ENCODE assay signal across 12 mouse cellular contexts in the genomic region with DNA sequence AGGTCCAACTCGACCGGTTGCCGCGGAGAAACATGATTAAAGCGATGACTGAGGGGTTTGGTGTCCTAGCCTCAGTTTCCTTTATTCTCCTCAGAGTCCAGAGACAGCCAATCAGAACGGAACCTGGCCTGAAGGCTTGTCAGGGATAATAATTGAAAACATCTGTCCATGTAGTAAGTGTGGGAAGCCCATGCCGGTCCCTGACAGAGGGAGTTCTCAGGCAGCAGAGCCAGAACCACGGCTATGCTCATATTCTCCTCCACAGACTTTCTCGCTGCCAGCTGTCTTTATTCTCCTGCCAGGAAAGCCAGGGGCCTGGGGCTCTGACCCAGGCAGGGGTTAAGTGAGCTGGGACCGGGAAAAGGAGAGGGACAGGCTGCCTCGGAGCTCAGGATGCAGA.
DNase-seq lines count a peak whose midpoint lies in the region; ATAC-seq and TF ChIP-seq lines count a peak whose summit lies in the region.
"Had no signal": no experiment of that assay in that cellular context is flagged by ENCODE, and none has a peak within 500 bp of the region (broad histone marks: within the 10 kb centered on the region; RNA-seq: fewer than 3 reads in every experiment).

No protein-coding gene starts in this region.

- 55% methylated on average over 11 of the region's 11 CpGs for WGBS in intestine, embryonic 14.5 days
- WGBS in intestine, postnatal 0 days: 63% methylated on average over 11 of the region's 11 CpGs
- WGBS in intestine, embryonic 15.5 days: 61% methylated on average over 11 of the region's 11 CpGs

- DNase-seq in intestine, embryonic 14.5 days (ENCODE audit: low spot score): no peak
- peak; percentile 9 for DNase-seq in ovary, postnatal 14 days (ENCODE audit: low spot score)
- DNase-seq in ovary, postnatal 36 days (ENCODE audit: low spot score): no peak
- DNase-seq in layer of hippocampus, adult 18-20 months (ENCODE audit: low spot score in 2 of 2): no peak
- no peak for DNase-seq in spleen, postnatal 4 days (ENCODE audit: low spot score in 2 of 2)
- DNase-seq: cerebellum, adult 9-10 months; gastrocnemius, postnatal 14 days; right cerebral cortex, postnatal 14 days had no signal

- no peaks in the 10 kb centered on the region for H3K36me3 ChIP-seq in intestine, embryonic 14.5 days (ENCODE audit: control insufficient read depth, insufficient read depth, low read length)
- no peaks in the 10 kb centered on the region for H3K36me3 ChIP-seq in intestine, postnatal 0 days (ENCODE audit: control insufficient read depth, insufficient read depth)
- no peaks in the 10 kb centered on the region for H3K36me3 ChIP-seq in intestine, embryonic 15.5 days
- H3K36me3 ChIP-seq: forebrain, embryonic 10.5 days; hindbrain, embryonic 15.5 days had no signal

- no peaks in the 10 kb centered on the region for H3K4me1 ChIP-seq in intestine, embryonic 14.5 days (replicated peaks; ENCODE audit: control insufficient read depth, insufficient read depth, low read length)
- H3K4me1 ChIP-seq in intestine, postnatal 0 days (replicated peaks; ENCODE audit: control insufficient read depth, insufficient read depth, low read length): no peaks in the 10 kb centered on the region
- no peaks in the 10 kb centered on the region for H3K4me1 ChIP-seq in intestine, embryonic 15.5 days (replicated peaks)
- H3K4me1 ChIP-seq: forebrain, embryonic 10.5 days; hindbrain, embryonic 15.5 days had no signal

- no peaks in the 10 kb centered on the region for H3K27me3 ChIP-seq in intestine, embryonic 14.5 days (replicated peaks; ENCODE audit: control insufficient read depth, insufficient read depth, low read length)
- no peaks in the 10 kb centered on the region for H3K27me3 ChIP-seq in intestine, postnatal 0 days (replicated peaks; ENCODE audit: control insufficient read depth, insufficient read depth, low read length)
- H3K27me3 ChIP-seq in intestine, embryonic 15.5 days (replicated peaks): no peaks in the 10 kb centered on the region
- H3K27me3 ChIP-seq: hindbrain, embryonic 15.5 days had no signal

- H3K4me2 ChIP-seq in intestine, embryonic 14.5 days (ENCODE audit: low read length): no peak overlapping the region
- no peak overlapping the region for H3K4me2 ChIP-seq in intestine, postnatal 0 days (replicated peaks; ENCODE audit: low read depth)
- no peak overlapping the region for H3K4me2 ChIP-seq in intestine, embryonic 15.5 days (replicated peaks)
- H3K4me2 ChIP-seq: hindbrain, embryonic 15.5 days had no signal

- H3K9ac ChIP-seq in intestine, embryonic 14.5 days (ENCODE audit: low read length): no peak overlapping the region
- no peak overlapping the region for H3K9ac ChIP-seq in intestine, postnatal 0 days (ENCODE audit: low read depth, low read length)
- no peak overlapping the region for H3K9ac ChIP-seq in intestine, embryonic 15.5 days
- H3K9ac ChIP-seq: hindbrain, embryonic 15.5 days had no signal

- H3K27ac ChIP-seq in intestine, embryonic 14.5 days (ENCODE audit: low read depth): peak overlapping the region; percentile 78
- H3K27ac ChIP-seq in intestine, postnatal 0 days (ENCODE audit: low read depth, low read length): no peak overlapping the region
- H3K27ac ChIP-seq in intestine, embryonic 15.5 days: peak overlapping the region; percentile 81
- H3K27ac ChIP-seq: forebrain, embryonic 10.5 days; hindbrain, embryonic 15.5 days had no signal

- no peak for ATAC-seq in intestine, embryonic 14.5 days (replicated peaks; ENCODE audit: low FRiP score, low TSS enrichment, low read depth)
- no peak for ATAC-seq in intestine, postnatal 0 days
- no peak for ATAC-seq in intestine, embryonic 15.5 days

- no peak overlapping the region for H3K4me3 ChIP-seq in intestine, embryonic 14.5 days (ENCODE audit: low read depth, low read length)
- no peak overlapping the region for H3K4me3 ChIP-seq in intestine, postnatal 0 days (ENCODE audit: low read depth, low read length)
- no peak overlapping the region for H3K4me3 ChIP-seq in intestine, embryonic 15.5 days (replicated peaks)
- H3K4me3 ChIP-seq: forebrain, embryonic 10.5 days; hindbrain, embryonic 15.5 days had no signal

- no peaks in the 10 kb centered on the region for H3K9me3 ChIP-seq in intestine, embryonic 14.5 days (ENCODE audit: control insufficient read depth, low read length)
- no peaks in the 10 kb centered on the region for H3K9me3 ChIP-seq in intestine, postnatal 0 days (ENCODE audit: control insufficient read depth)
- no peaks in the 10 kb centered on the region for H3K9me3 ChIP-seq in intestine, embryonic 15.5 days
- H3K9me3 ChIP-seq: forebrain, embryonic 10.5 days; hindbrain, embryonic 15.5 days had no signal

- TF ChIP-seq CTCF in intestine, postnatal 0 days (IDR thresholded peaks at IDR 0.05; ENCODE audit: low read depth): no peak
